Comparison of ENCODE assay signal across 15 mouse cellular contexts in the genomic region with DNA sequence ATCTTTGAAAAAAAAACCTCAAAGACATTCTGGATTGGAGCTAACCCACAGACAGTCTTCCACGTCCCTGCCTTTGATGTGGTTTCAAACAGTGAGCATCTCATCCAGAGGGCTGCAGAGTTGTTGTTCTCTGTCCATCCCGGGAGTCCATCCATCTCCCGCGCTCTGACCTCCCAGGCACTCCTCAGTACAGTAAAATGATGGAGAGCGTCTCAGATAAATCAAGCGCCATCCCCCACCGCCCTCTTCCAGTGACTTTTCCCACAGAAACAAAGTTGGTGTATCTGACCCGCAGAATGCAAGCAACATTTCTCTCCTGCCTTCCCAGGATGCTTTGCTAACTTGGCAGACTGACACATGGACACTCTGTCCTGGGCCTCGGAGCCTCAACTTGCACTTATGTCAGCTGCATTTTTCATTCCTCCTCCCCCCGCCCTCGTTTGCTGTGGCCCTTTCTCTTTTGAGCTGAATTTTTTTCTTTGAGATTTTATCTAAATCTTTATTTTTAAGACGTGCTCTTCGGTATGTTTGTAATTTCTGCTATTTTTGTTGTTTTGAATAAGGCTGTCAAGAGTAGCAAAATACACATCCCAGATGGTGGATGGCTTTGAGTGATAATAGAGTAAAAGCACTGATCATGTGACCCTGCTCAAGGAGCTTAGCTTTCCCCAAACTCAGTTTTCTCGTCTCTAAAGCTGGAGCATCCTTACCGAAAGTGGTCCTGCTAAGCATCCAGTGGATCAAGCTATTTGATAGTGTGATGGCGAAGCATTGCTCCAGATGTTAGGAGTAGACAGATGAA. TPM values are rescaled to one million over a fixed set of nuclear protein-coding genes. Genes with fewer than 3 reads are reported as not detected.
DNase-seq lines count a peak whose midpoint lies in the region; ATAC-seq and TF ChIP-seq lines count a peak whose summit lies in the region.
"Had no signal": no experiment of that assay in that cellular context is flagged by ENCODE, and none has a peak within 500 bp of the region (broad histone marks: within the 10 kb centered on the region; RNA-seq: fewer than 3 reads in every experiment).

No protein-coding gene starts in this region.

- peak; percentile 94 for TF ChIP-seq EP300 in lung, postnatal 0 days (IDR thresholded peaks at IDR 0.05)

- peak overlapping the region; percentile 20; the same call in 1 of the 2 replicates for H3K27ac ChIP-seq in hindbrain, postnatal 0 days
- H3K27ac ChIP-seq in hindbrain, embryonic 14.5 days, result no peak overlapping the region
- no peak overlapping the region for H3K27ac ChIP-seq in midbrain, postnatal 0 days (ENCODE audit: low read depth, low read length)
- H3K27ac ChIP-seq in midbrain, embryonic 13.5 days, result no peak overlapping the region
- H3K27ac ChIP-seq in lung, postnatal 0 days (ENCODE audit: low read length), result peak overlapping the region; percentile 65
- H3K27ac ChIP-seq: embryonic facial prominence, embryonic 15.5 days; limb, embryonic 13.5 days had no signal

- no peaks in the 10 kb centered on the region for H3K36me3 ChIP-seq in hindbrain, postnatal 0 days (ENCODE audit: insufficient read depth, low read length)
- H3K36me3 ChIP-seq in hindbrain, embryonic 14.5 days (replicated peaks; ENCODE audit: control insufficient read depth, insufficient read depth), result no peaks in the 10 kb centered on the region
- no peaks in the 10 kb centered on the region for H3K36me3 ChIP-seq in midbrain, postnatal 0 days (ENCODE audit: insufficient read depth, low read length)
- H3K36me3 ChIP-seq in midbrain, embryonic 13.5 days, result no peaks in the 10 kb centered on the region
- H3K36me3 ChIP-seq in lung, postnatal 0 days (ENCODE audit: insufficient read depth, low read length), result no peaks in the 10 kb centered on the region
- H3K36me3 ChIP-seq: embryonic facial prominence, embryonic 15.5 days; limb, embryonic 13.5 days had no signal

- 55% methylated on average over 16 of the region's 16 CpGs for WGBS in hindbrain, postnatal 0 days
- 58% methylated on average over 16 of the region's 16 CpGs for WGBS in hindbrain, embryonic 14.5 days
- 69% methylated on average over 16 of the region's 16 CpGs for WGBS in midbrain, postnatal 0 days
- whole genome bisulfite sequencing in midbrain, embryonic 13.5 days, result 78% methylated on average over 16 of the region's 16 CpGs
- 37% methylated on average over 16 of the region's 16 CpGs for WGBS in lung, postnatal 0 days

- H3K4me3 ChIP-seq in hindbrain, postnatal 0 days (ENCODE audit: low read length), result no peak overlapping the region
- no peak overlapping the region for H3K4me3 ChIP-seq in hindbrain, embryonic 14.5 days (replicated peaks; ENCODE audit: low read length)
- no peak overlapping the region for H3K4me3 ChIP-seq in midbrain, postnatal 0 days (ENCODE audit: low read depth, low read length)
- no peak overlapping the region for H3K4me3 ChIP-seq in midbrain, embryonic 13.5 days (replicated peaks)
- no peak overlapping the region for H3K4me3 ChIP-seq in lung, postnatal 0 days (ENCODE audit: low read depth, low read length)
- H3K4me3 ChIP-seq: embryonic facial prominence, embryonic 15.5 days; limb, embryonic 13.5 days had no signal

- 0 out of 2 replicates have a peak, but pooled peaks cover 2% of the 10 kb centered on the region for H3K4me1 ChIP-seq in hindbrain, postnatal 0 days (ENCODE audit: insufficient read depth, low read length)
- no peaks in the 10 kb centered on the region for H3K4me1 ChIP-seq in hindbrain, embryonic 14.5 days (replicated peaks; ENCODE audit: control insufficient read depth, insufficient read depth, low read length)
- H3K4me1 ChIP-seq in midbrain, postnatal 0 days (ENCODE audit: insufficient read depth, low read length), result no peaks in the 10 kb centered on the region
- H3K4me1 ChIP-seq in midbrain, embryonic 13.5 days (replicated peaks), result peaks cover 6% of the 10 kb centered on the region
- no peaks in the 10 kb centered on the region for H3K4me1 ChIP-seq in lung, postnatal 0 days (ENCODE audit: insufficient read depth, low read depth, low read length)
- H3K4me1 ChIP-seq: embryonic facial prominence, embryonic 15.5 days; limb, embryonic 13.5 days had no signal

- ATAC-seq in hindbrain, postnatal 0 days, result peak; percentile 42
- ATAC-seq in hindbrain, embryonic 14.5 days (ENCODE audit: low FRiP score), result no peak
- no peak for ATAC-seq in midbrain, postnatal 0 days (ENCODE audit: low FRiP score)
- ATAC-seq in midbrain, embryonic 13.5 days, result no peak
- peak; percentile 85 for ATAC-seq in lung, postnatal 0 days
- ATAC-seq in megakaryocyte, adult 5-6 weeks (ENCODE audit: poor library complexity, severe bottlenecking), result no peak
- ATAC-seq: forebrain, postnatal 0 days; inflammation-experienced regulatory T-cells, adult 6 months; liver, postnatal 0 days; Patski had no signal

- DNase-seq in hindbrain, postnatal 0 days (ENCODE audit: low spot score), result peak; percentile 36
- DNase-seq in hindbrain, embryonic 14.5 days (ENCODE audit: low spot score), result no peak
- DNase-seq in midbrain, postnatal 0 days (ENCODE audit: low spot score), result peak; percentile 42
- DNase-seq in lung, postnatal 0 days (ENCODE audit: low spot score), result peak; percentile 93
- DNase-seq in retina, postnatal 1 day, result no peak
- DNase-seq: cerebellum, postnatal 10 days; forebrain, postnatal 0 days; gastrocnemius, postnatal 25 days; liver, postnatal 0 days had no signal

- no peak for TF ChIP-seq CTCF in hindbrain, postnatal 0 days (IDR thresholded peaks at IDR 0.05; ENCODE audit: low read depth)
- TF ChIP-seq CTCF in midbrain, postnatal 0 days (IDR thresholded peaks at IDR 0.05), result no peak
- no peak for TF ChIP-seq CTCF in lung, postnatal 0 days (IDR thresholded peaks at IDR 0.05)

- H3K9ac ChIP-seq in hindbrain, postnatal 0 days (replicated peaks; ENCODE audit: low read length), result no peak overlapping the region
- no peak overlapping the region for H3K9ac ChIP-seq in hindbrain, embryonic 14.5 days
- no peak overlapping the region for H3K9ac ChIP-seq in midbrain, postnatal 0 days (replicated peaks; ENCODE audit: low read length, poor library complexity, severe bottlenecking)
- no peak overlapping the region for H3K9ac ChIP-seq in midbrain, embryonic 13.5 days (replicated peaks)
- no peak overlapping the region for H3K9ac ChIP-seq in lung, postnatal 0 days (replicated peaks; ENCODE audit: low read depth)
- H3K9ac ChIP-seq: embryonic facial prominence, embryonic 15.5 days; forebrain, postnatal 0 days; limb, embryonic 13.5 days; liver, postnatal 0 days had no signal

- no peaks in the 10 kb centered on the region for H3K27me3 ChIP-seq in hindbrain, postnatal 0 days (ENCODE audit: insufficient read depth, low read length)
- H3K27me3 ChIP-seq in hindbrain, embryonic 14.5 days (ENCODE audit: control insufficient read depth, insufficient read depth, low read length), result no peaks in the 10 kb centered on the region
- no peaks in the 10 kb centered on the region for H3K27me3 ChIP-seq in midbrain, postnatal 0 days (ENCODE audit: insufficient read depth, low read length)
- no peaks in the 10 kb centered on the region; the same call in 1 of the 2 replicates for H3K27me3 ChIP-seq in midbrain, embryonic 13.5 days
- H3K27me3 ChIP-seq in lung, postnatal 0 days (replicated peaks; ENCODE audit: insufficient read depth, low read length), result no peaks in the 10 kb centered on the region
- H3K27me3 ChIP-seq: embryonic facial prominence, embryonic 15.5 days; limb, embryonic 13.5 days; Patski had no signal

- 0 out of 2 replicates have a peak overlapping the region, but pooled peaks have one; percentile 21 for H3K4me2 ChIP-seq in hindbrain, postnatal 0 days (ENCODE audit: low read depth, low read length)
- H3K4me2 ChIP-seq in hindbrain, embryonic 14.5 days (replicated peaks), result no peak overlapping the region
- no peak overlapping the region for H3K4me2 ChIP-seq in midbrain, postnatal 0 days (ENCODE audit: low read depth, low read length, poor library complexity, severe bottlenecking)
- no peak overlapping the region for H3K4me2 ChIP-seq in midbrain, embryonic 13.5 days (replicated peaks)
- no peak overlapping the region for H3K4me2 ChIP-seq in lung, postnatal 0 days (replicated peaks; ENCODE audit: low read depth, low read length)
- H3K4me2 ChIP-seq: embryonic facial prominence, embryonic 15.5 days; limb, embryonic 13.5 days had no signal

- H3K9me3 ChIP-seq in hindbrain, postnatal 0 days (ENCODE audit: low read length), result no peaks in the 10 kb centered on the region
- H3K9me3 ChIP-seq in hindbrain, embryonic 14.5 days (ENCODE audit: control insufficient read depth, low read length), result no peaks in the 10 kb centered on the region
- H3K9me3 ChIP-seq in midbrain, postnatal 0 days (ENCODE audit: low read length), result no peaks in the 10 kb centered on the region
- H3K9me3 ChIP-seq in midbrain, embryonic 13.5 days, result no peaks in the 10 kb centered on the region
- H3K9me3 ChIP-seq in lung, postnatal 0 days (ENCODE audit: low read length), result no peaks in the 10 kb centered on the region
- H3K9me3 ChIP-seq: embryonic facial prominence, embryonic 15.5 days; limb, embryonic 13.5 days had no signal

RNA-seq across cellular contexts. Expression of a gene that starts 9.2 kb away (rescaled TPM):
- total RNA-seq in hindbrain, postnatal 0 days (2014; rRNA removed), result 9.7 and 18.9 TPM in 2 replicates
- polyA plus RNA-seq in hindbrain, postnatal 0 days (2015; fragmentation: Nextera tagmentation; extraction: Ambion mirVana), result 1.1 and 1.2 TPM in 2 replicates
- 2.3 and 2.6 TPM in 2 replicates for polyA plus RNA-seq in hindbrain, embryonic 14.5 days (2014; fragmentation: Nextera tagmentation; extraction: Ambion mirVana)
- total RNA-seq in midbrain, postnatal 0 days (2014; rRNA removed), result 5.5 and 8.1 TPM in 2 replicates
- polyA plus RNA-seq in midbrain, postnatal 0 days (2015; fragmentation: Nextera tagmentation; extraction: Ambion mirVana), result 0.92 and 1.2 TPM in 2 replicates
- polyA plus RNA-seq in midbrain, embryonic 13.5 days (2015; fragmentation: Nextera tagmentation; extraction: Ambion mirVana), result 2.4 and 2.5 TPM in 2 replicates
- polyA plus RNA-seq in lung, postnatal 0 days (2015; fragmentation: Nextera tagmentation; extraction: Ambion mirVana), result 8.8 and 10.6 TPM in 2 replicates
- total RNA-seq in megakaryocyte, adult 5-6 weeks (2015), result not detected in 2 replicates
- total RNA-seq in megakaryocyte, adult 5-6 weeks (2017), result not detected in 2 replicates

RNA-seq across cellular contexts. Expression of a gene that starts 17.3 kb away (rescaled TPM):
- total RNA-seq in hindbrain, postnatal 0 days (2014; rRNA removed), result 0.26 and 0.72 TPM in 2 replicates
- polyA plus RNA-seq in hindbrain, postnatal 0 days (2015; fragmentation: Nextera tagmentation; extraction: Ambion mirVana), result 0.23 and 0.28 TPM in 2 replicates
- polyA plus RNA-seq in hindbrain, embryonic 14.5 days (2014; fragmentation: Nextera tagmentation; extraction: Ambion mirVana), result 0.78 and 1.0 TPM in 2 replicates
- total RNA-seq in midbrain, postnatal 0 days (2014; rRNA removed), result 0.44 and 0.66 TPM in 2 replicates
- polyA plus RNA-seq in midbrain, postnatal 0 days (2015; fragmentation: Nextera tagmentation; extraction: Ambion mirVana), result 0.23 and 0.52 TPM in 2 replicates
- polyA plus RNA-seq in midbrain, embryonic 13.5 days (2015; fragmentation: Nextera tagmentation; extraction: Ambion mirVana), result 0.37 and 0.63 TPM in 2 replicates
- polyA plus RNA-seq in lung, postnatal 0 days (2015; fragmentation: Nextera tagmentation; extraction: Ambion mirVana), result 1.1 and 1.6 TPM in 2 replicates
- total RNA-seq in megakaryocyte, adult 5-6 weeks (2015), result 0.18 and 1.2 TPM in 2 replicates
- total RNA-seq in megakaryocyte, adult 5-6 weeks (2017), result 0.62 and 0.69 TPM in 2 replicates
- polyA plus RNA-seq: inflammation-experienced regulatory T-cells, adult 6 months had no signal

Comparison
In these comparisons a context has a peak if more than half of its experiments do, and no peak if none do; other contexts are left out.
1. ATAC-seq: peak in hindbrain, postnatal 0 days (single experiment) and lung, postnatal 0 days (single experiment); none in hindbrain, embryonic 14.5 days (single experiment), midbrain, postnatal 0 days (single experiment), midbrain, embryonic 13.5 days (single experiment) and megakaryocyte, adult 5-6 weeks (single experiment).
2. DNase-seq: peak in hindbrain, postnatal 0 days (single experiment), midbrain, postnatal 0 days (single experiment) and lung, postnatal 0 days (single experiment); none in hindbrain, embryonic 14.5 days (single experiment) and retina, postnatal 1 day (single experiment).
3. H3K27ac ChIP-seq: peak in hindbrain, postnatal 0 days (single experiment) and lung, postnatal 0 days (single experiment); none in hindbrain, embryonic 14.5 days (single experiment), midbrain, postnatal 0 days (single experiment) and midbrain, embryonic 13.5 days (single experiment).